Mouse (Mus musculus) liver, embryonic 15.5 days (tissue): ENCODE results near the gene Rbm3. TPM values are rescaled to one million over a fixed set of nuclear protein-coding genes. Genes with fewer than 3 reads are reported as not detected.

Source experiments
- ATAC-seq: fragments of 200-750 bp; cut with Nextera tagmentation; 2 replicates; pipeline ENCODE4 v1.8.0; 2017; ENCODE audit warnings: moderate number of reproducible peaks, mild to moderate bottlenecking, moderate library complexity; ENCODE audit not compliant: insufficient read depth
- H3K27ac ChIP-seq: fragments of 300-500 bp; sonication (generic); replicated peaks from 2 replicates; pipeline ENCODE4 v1.5.1; 2015; ENCODE audit warnings: mild to moderate bottlenecking, inconsistent platforms
- H3K27me3 ChIP-seq: fragments of 300-500 bp; sonication (generic); 2 replicates; pipeline ENCODE4 v1.6.1; 2015; ENCODE audit warnings: mild to moderate bottlenecking, inconsistent platforms
- H3K36me3 ChIP-seq: fragments of 300-500 bp; sonication (generic); replicated peaks from 2 replicates; pipeline ENCODE4 v1.6.1; 2015; ENCODE audit warnings: moderate library complexity, mild to moderate bottlenecking, inconsistent platforms
- H3K4me1 ChIP-seq: fragments of 300-500 bp; sonication (generic); replicated peaks from 2 replicates; pipeline ENCODE4 v1.6.1; 2015; ENCODE audit warnings: inconsistent platforms
- H3K4me2 ChIP-seq: fragments of 300-500 bp; sonication (generic); 2 replicates; pipeline ENCODE4 v1.6.1; 2015; ENCODE audit warnings: moderate library complexity, mild to moderate bottlenecking, inconsistent platforms
- H3K4me3 ChIP-seq: fragments of 300-500 bp; sonication (generic); replicated peaks from 2 replicates; pipeline ENCODE4 v1.5.1; 2015; ENCODE audit warnings: mild to moderate bottlenecking, inconsistent platforms
- H3K9ac ChIP-seq: fragments of 300-500 bp; sonication (generic); 2 replicates; pipeline ENCODE4 v1.6.1; 2015; ENCODE audit warnings: moderate library complexity, mild to moderate bottlenecking, inconsistent platforms
- H3K9me3 ChIP-seq: fragments of 300-500 bp; sonication (generic); replicated peaks from 2 replicates; pipeline ENCODE4 v1.6.1; 2016; ENCODE audit warnings: inconsistent platforms
- WGBS: fragments of 180-500 bp; shearing (Covaris S2); methylation state at CpG from one replicate; pipeline ENCODE4 v1.1.7; 2015; ENCODE audit warnings: mixed read lengths; ENCODE audit not compliant: insufficient replicate concordance; 5-methylcytosine and 5-hydroxymethylcytosine counted together
- polyA plus RNA-seq: library from polyadenylated mRNA; unstranded; fragments of >200 nt; fragmentation: Nextera tagmentation; extraction: Ambion mirVana; gene quantifications from 2 replicates; pipeline ENCODE4 v1.2.1, GENCODE M21; 2015

Gene Rbm3
- polyA plus RNA-seq, 1 experiment from 2014 or later, result 253 TPM

DNA sequence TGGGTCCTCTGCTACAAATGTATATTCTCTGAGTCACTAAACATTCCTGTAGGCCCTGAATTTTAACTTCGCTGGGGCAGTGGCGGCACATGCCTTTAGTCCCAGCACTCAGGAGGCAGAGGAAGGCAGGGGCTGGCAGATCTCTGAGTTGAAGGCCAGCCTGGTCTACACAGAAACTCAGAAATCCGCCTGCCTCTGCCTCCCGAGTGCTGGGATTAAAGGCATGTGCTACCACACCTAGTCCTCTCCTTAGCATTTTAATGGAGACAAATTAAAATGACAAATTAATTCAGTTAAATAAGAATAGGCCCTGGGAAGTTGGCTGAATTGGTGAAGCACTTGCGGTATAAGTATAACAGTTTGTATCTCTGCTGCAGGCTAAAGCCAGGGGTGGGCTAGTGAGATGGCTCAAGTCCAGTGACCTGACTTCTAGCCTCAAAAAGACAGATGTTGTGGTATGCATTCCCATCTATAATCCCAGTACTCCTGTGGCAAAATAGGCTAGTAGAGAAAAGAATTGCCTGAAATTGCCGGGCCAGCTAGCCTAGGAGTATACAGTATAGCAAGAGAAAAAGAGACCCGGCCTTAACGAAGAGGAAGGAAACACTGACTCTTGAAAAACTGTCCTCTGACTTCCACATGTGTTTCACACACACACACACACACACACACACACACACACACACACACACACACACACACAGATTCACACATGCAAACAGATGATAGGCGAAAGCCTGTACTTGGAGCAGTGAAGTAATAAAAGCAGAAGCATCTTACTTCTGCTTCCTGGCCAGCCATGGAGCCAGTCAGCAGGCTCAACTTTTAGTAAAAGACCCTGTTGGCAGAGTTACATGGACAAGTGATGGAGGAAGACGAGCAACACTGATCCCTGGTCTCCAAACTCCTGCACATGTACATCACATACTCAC lies 22.3 kb upstream of the Rbm3 start:
- no peaks in the 10 kb centered on the region for H3K27me3 ChIP-seq
- no peaks in the 10 kb centered on the region for H3K4me1 ChIP-seq
- no peaks in the 10 kb centered on the region for H3K9me3 ChIP-seq
- no peak overlapping the region for H3K4me2 ChIP-seq
- WGBS, result 70% methylated on average over 10 of the region's 10 CpGs
- H3K4me3 ChIP-seq, result no peak overlapping the region
- no peak overlapping the region for H3K27ac ChIP-seq
- 0 out of 2 replicates have a peak, but pooled peaks cover 8% of the 10 kb centered on the region for H3K36me3 ChIP-seq
- no peak for ATAC-seq
- H3K9ac ChIP-seq, result no peak overlapping the region

DNA sequence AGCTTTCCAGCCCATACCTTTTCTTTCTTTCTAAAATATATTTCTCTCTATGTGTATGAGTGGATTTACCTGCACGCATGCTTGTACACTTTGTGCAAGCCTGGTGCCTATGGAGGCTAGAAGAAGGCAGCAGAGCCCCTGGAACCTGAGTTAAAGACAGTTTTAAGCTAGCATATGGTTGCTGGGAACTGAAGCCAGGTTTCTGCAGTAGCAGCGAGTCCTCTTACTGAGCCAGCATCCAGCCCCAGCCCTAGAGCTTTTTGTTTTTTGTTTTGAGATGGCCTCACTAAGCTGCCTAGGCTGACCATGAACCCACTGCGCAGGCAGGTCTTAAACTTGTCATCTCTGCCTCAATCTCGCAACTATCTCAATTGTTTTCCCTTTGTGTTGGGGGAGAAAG lies 18.8 kb upstream of the Rbm3 start:
- Histone ChIP-seq H3K4me2 (no peak overlapping the region), H3K27me3 (no peaks in the 10 kb centered on the region), H3K9ac (no peak overlapping the region), H3K36me3 (0 out of 2 replicates have a peak, but pooled peaks cover 4% of the 10 kb centered on the region), H3K4me1 (no peaks in the 10 kb centered on the region), H3K27ac (no peak overlapping the region), H3K4me3 (no peak overlapping the region), H3K9me3 (no peaks in the 10 kb centered on the region)
- WGBS, result 79% methylated on average over 4 of the region's 4 CpGs
- no peak for ATAC-seq

DNA sequence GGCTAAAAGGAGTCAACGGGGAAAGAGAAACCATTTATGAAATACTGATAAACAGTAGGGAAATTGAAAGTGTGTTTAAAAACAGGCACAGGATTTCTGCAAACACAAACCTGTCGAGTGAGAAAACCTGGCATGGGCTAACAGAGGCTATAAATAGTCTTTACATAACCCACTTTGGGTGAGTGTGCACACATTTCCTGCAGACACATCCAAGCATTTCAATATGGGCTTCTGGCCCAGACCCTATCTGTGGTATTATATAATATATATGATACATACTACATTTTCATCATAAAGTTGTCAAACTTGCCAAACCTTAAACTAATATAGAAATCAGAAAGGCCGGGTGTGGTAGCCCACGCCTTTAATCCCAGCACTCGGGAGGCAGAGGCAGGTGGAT lies 17.4 kb upstream of the Rbm3 start:
- no peaks in the 10 kb centered on the region for H3K9me3 ChIP-seq
- no peaks in the 10 kb centered on the region for H3K4me1 ChIP-seq
- no peak for ATAC-seq
- no peak overlapping the region for H3K4me3 ChIP-seq
- H3K27ac ChIP-seq, result no peak overlapping the region
- H3K9ac ChIP-seq, result no peak overlapping the region
- H3K4me2 ChIP-seq, result no peak overlapping the region
- H3K36me3 ChIP-seq, result 0 out of 2 replicates have a peak, but pooled peaks cover 10% of the 10 kb centered on the region
- H3K27me3 ChIP-seq, result no peaks in the 10 kb centered on the region
- WGBS, result 57% methylated on average over 5 of the region's 5 CpGs

DNA sequence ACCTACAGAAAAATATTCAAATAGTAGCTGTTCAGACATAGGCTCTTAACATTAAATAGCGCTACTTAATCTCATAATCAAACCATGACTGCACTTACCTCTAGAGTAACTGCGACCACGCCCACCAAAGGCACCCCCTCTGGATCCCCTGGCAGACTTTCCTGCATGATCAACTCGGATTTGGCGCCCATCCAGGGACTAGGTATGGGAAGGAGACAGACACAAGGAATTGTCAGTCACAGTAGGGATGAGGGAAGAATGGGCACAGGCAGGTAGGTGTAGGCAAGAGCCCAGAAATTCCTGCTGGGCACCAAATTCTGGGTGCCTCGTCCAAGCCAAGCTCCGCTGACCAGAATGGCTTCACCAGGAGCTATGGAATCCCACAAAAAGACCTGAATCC lies 1.9 kb downstream of the Rbm3 start:
- WGBS, result 45% methylated on average over 7 of the region's 7 CpGs
- Histone ChIP-seq H3K4me1 (peaks cover 20% of the 10 kb centered on the region), H3K27me3 (no peaks in the 10 kb centered on the region), H3K4me3 (peak overlapping the region; percentile 76), H3K4me2 (peak overlapping the region; percentile 82), H3K36me3 (peaks cover 51% of the 10 kb centered on the region), H3K9ac (peak overlapping the region; percentile 76), H3K9me3 (no peaks in the 10 kb centered on the region), H3K27ac (peak overlapping the region; percentile 95)
- ATAC-seq, result no peak

DNA sequence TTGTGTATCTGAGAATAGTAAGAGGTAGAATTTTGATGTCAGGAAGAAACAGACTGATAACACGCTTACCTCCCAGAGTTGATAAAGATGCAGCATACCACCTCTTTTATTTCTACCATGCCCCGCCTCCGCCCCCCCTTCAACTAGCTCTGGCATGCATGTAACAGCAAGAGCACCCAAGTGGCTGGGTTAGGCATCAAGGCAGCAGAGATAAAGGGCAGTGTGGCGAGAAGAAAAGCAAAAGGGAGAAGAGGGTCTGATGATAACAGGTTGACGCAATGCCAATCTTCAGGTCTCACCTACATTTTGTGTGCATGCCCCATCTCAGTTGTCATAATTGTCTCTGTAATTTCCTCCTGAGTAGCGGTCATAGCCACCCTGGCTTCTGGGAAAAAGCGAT lies 2.7 kb downstream of the Rbm3 start:
- no peak overlapping the region for H3K4me3 ChIP-seq
- no peak for ATAC-seq
- H3K9ac ChIP-seq, result no peak overlapping the region
- peaks cover 20% of the 10 kb centered on the region for H3K4me1 ChIP-seq
- H3K27me3 ChIP-seq, result no peaks in the 10 kb centered on the region
- no peak overlapping the region for H3K27ac ChIP-seq
- no peaks in the 10 kb centered on the region for H3K9me3 ChIP-seq
- peak overlapping the region; percentile 82; the same call in 1 of the 2 replicates for H3K4me2 ChIP-seq
- WGBS, result 52% methylated on average over 7 of the region's 7 CpGs
- H3K36me3 ChIP-seq, result peaks cover 59% of the 10 kb centered on the region

DNA sequence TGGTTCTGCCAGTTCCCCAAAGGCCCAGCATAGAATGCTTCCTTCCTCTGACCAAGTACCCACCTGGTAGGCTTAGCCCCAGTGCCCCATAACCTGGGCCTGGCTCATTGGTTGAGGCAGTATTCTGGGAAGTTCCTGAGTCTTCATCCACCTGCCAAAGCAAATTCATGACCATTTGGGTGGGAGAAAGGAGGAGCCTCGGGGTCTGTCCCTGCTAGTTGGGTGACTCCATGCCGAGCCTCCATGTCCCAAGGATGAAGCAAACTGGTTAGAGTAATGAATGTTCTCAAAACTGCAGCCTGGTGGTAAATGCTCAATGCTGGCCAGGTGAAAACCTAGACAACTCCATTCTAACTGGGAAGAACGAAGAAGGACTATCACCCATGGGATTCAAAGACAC lies 4.6 kb downstream of the Rbm3 start:
- no peaks in the 10 kb centered on the region for H3K9me3 ChIP-seq
- peaks cover 16% of the 10 kb centered on the region for H3K4me1 ChIP-seq
- no peak for ATAC-seq
- H3K9ac ChIP-seq, result no peak overlapping the region
- H3K27ac ChIP-seq, result no peak overlapping the region
- no peaks in the 10 kb centered on the region for H3K27me3 ChIP-seq
- H3K4me3 ChIP-seq, result no peak overlapping the region
- 68% methylated on average over 3 of the region's 3 CpGs for WGBS
- H3K36me3 ChIP-seq, result peaks cover 76% of the 10 kb centered on the region
- H3K4me2 ChIP-seq, result no peak overlapping the region

DNA sequence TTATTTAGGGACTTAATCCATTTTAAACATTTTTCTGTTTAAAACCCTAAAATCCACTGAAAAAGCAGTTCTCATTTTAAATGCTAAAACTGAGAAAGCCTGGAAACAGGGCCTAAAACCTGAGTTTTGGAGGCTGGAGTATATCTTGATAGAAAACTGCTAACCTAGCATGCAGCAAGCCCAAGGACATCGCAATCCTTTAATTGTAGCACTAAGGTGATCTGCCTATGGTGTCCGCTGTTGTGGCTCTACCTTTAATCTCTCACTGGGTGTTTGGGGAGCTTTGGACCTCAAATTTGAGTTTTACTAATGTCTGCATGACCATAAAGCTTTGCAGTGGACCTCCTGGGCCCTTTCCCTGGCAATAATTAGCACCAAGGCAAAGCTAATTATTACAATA lies 5.2 kb downstream of the Rbm3 start:
- Histone ChIP-seq H3K9me3 (no peaks in the 10 kb centered on the region), H3K27me3 (no peaks in the 10 kb centered on the region), H3K4me2 (no peak overlapping the region), H3K36me3 (peaks cover 76% of the 10 kb centered on the region), H3K4me1 (peaks cover 16% of the 10 kb centered on the region), H3K9ac (no peak overlapping the region), H3K4me3 (no peak overlapping the region), H3K27ac (no peak overlapping the region)
- no peak for ATAC-seq
- 90% methylated on average over 2 of the region's 2 CpGs for WGBS

DNA sequence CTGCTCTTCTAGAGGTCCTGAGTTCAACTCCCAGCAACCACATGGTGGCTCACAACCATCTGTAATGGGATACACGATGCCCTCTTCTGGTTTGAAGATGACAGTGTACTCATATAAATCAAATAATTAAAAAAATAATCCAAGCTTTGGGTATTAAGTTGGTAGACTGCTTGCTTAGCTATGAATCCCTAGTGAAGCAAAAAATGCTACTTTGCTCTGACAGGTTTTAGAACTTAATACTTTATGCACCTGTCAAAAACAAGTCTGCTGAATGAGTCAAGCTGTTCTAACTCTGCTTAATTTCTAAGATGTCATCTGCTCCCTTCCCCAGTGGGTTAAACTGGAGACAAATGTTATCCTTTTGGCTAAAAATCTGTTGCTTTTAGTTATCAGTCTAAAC lies 6.2 kb downstream of the Rbm3 start:
- H3K27me3 ChIP-seq, result no peaks in the 10 kb centered on the region
- H3K4me1 ChIP-seq, result peaks cover 16% of the 10 kb centered on the region
- peaks cover 75% of the 10 kb centered on the region for H3K36me3 ChIP-seq
- WGBS, result 44% methylated on average over 1 of the region's 1 CpGs
- H3K4me3 ChIP-seq, result no peak overlapping the region
- no peak overlapping the region for H3K9ac ChIP-seq
- no peak overlapping the region for H3K27ac ChIP-seq
- no peak overlapping the region for H3K4me2 ChIP-seq
- H3K9me3 ChIP-seq, result no peaks in the 10 kb centered on the region
- ATAC-seq, result no peak

DNA sequence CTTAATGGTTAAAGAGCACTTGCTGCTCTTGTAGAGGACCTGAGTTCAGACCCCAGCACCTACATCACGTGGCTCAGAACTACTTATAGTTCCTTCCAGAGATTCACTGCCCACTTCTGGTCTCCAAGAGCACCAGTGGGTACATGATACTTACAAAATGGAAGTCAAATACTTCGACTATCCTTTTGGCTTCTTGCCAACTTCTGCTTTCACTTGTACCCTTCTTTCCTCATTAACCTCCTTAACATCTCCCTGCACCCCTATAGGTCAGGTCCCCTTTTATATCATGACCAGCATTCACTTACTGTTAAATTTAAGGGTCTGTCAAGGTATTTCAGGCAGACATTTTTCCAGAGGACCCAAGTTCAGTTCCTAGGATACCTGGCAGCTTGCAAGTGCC lies 9.8 kb downstream of the Rbm3 start:
- H3K9ac ChIP-seq, result no peak overlapping the region
- H3K4me3 ChIP-seq, result no peak overlapping the region
- 21% methylated on average over 2 of the region's 2 CpGs for WGBS
- no peak for ATAC-seq
- no peak overlapping the region for H3K4me2 ChIP-seq
- H3K27me3 ChIP-seq, result no peaks in the 10 kb centered on the region
- peaks cover 16% of the 10 kb centered on the region for H3K4me1 ChIP-seq
- H3K27ac ChIP-seq, result no peak overlapping the region
- H3K36me3 ChIP-seq, result peaks cover 44% of the 10 kb centered on the region
- no peaks in the 10 kb centered on the region for H3K9me3 ChIP-seq

DNA sequence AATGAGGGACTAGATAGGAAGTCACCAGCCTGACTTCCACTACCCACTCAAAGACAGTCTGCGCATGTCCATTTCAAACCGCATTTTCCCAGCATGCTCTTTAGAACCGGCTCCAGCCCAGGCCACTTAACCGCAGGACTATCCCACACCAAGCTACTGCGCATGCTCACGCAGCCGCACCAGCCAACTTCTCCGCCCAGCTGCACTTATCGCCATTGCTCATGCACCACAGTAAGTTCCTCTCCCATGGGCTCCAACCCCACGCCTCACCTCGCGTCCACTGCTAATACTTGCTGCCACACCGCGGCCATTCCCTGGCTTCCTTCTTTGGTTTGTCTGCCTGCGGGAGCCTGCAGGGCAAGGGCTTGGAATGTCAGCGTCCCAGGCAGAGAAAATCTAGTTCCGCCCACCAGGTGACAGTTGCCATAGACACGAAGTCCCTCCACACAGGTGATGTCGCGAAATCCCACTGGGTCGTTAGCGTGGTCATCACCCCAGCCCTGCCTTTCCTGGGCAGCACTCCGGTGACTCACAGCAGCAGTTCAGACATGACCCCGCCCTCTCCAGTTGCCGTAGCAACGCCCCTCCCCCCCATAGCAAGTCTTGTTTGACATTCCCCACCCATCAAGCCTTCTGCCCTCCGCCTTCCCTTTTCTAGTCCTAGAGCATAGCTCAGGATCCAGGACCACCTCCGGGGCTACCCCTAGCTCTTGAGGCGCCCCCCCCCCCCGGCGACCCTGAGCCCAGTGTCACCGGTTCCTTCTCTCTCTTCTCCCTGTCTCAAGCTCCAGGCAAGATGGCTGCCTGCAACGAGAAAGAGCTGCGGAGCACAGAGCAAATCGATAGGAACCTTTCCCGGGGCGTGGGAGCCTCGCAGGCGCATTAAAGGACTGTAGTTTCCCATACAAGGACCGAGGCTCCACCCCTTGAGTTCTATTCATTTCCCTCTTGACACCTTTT lies 13.4 kb downstream of the Rbm3 start, which contains the start of gene Wdr13:
TSS of gene Wdr13 (minus strand) at position 876 of the 960 bp plus-strand sequence.
- no peaks in the 10 kb centered on the region for H3K9me3 ChIP-seq
- peak within 1 kb of the TSS; percentile 63 for H3K9ac ChIP-seq
- H3K27me3 ChIP-seq, result no peaks in the 10 kb centered on the region
- H3K27ac ChIP-seq, result peak within 1 kb of the TSS; percentile 97
- H3K4me1 ChIP-seq, result peaks cover 16% of the 10 kb centered on the region
- ATAC-seq, result peak; percentile 89
- H3K4me2 ChIP-seq, result peak within 1 kb of the TSS; percentile 83
- WGBS, result 16% methylated on average over 40 of the region's 40 CpGs
- peak within 1 kb of the TSS; percentile 67 for H3K4me3 ChIP-seq
- peaks cover 32% of the 10 kb centered on the region for H3K36me3 ChIP-seq

DNA sequence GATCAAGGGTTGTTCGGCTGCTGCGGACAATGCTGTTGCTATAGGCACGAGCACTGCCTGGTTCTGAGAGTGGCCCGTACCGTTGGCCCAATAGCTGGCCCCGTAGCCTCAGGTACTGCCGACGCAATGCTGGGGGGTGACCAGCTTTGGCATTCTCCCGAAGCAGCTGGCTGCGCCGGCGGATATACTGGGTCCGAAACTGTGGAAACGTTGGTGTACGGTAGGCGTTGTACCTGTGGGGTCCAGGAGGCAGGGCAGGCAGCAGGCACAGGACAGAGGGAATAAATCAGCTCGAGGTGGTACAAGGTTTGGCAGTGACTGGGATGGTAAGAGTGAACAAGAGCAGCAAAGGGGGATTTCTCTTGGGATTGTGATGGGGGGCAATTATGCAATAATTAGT lies 14.3 kb downstream of the Rbm3 start:
- H3K27me3 ChIP-seq, result no peaks in the 10 kb centered on the region
- peaks cover 16% of the 10 kb centered on the region for H3K4me1 ChIP-seq
- H3K9me3 ChIP-seq, result no peaks in the 10 kb centered on the region
- H3K36me3 ChIP-seq, result peaks cover 29% of the 10 kb centered on the region
- H3K27ac ChIP-seq, result peak overlapping the region; percentile 97
- 84% methylated on average over 17 of the region's 17 CpGs for WGBS
- H3K4me3 ChIP-seq, result peak overlapping the region; percentile 67
- ATAC-seq, result no peak
- H3K9ac ChIP-seq, result no peak overlapping the region
- peak overlapping the region; percentile 83 for H3K4me2 ChIP-seq
